Mouse (Mus musculus) lung, postnatal 0 days (tissue): ENCODE data around the gene Gm10837. TPM values are rescaled to one million over a fixed set of nuclear protein-coding genes. Genes with fewer than 3 reads are reported as not detected.

ENCODE experiments used
- ATAC-seq: fragments of 200-750 bp; cut with Nextera tagmentation; 2 replicates; pipeline ENCODE4 v1.8.0; 2017; ENCODE audit warnings: moderate library complexity
- DNase-seq: peaks from one replicate; pipeline ENCODE4 v3.0.0-alpha.2; 2016; ENCODE audit warnings: low spot score
- H3K27ac ChIP-seq: fragments of 300-500 bp; sonication (generic); 2 replicates; pipeline ENCODE4 v1.5.1; 2014; ENCODE audit warnings: antibody characterized with exemption, mild to moderate bottlenecking, low read length, mixed read lengths
- H3K27me3 ChIP-seq: fragments of 300-500 bp; sonication (generic); replicated peaks from 2 replicates; pipeline ENCODE4 v1.6.1; 2014; ENCODE audit warnings: low read length, mixed read lengths; ENCODE audit not compliant: insufficient read depth
- H3K36me3 ChIP-seq: fragments of 300-500 bp; sonication (generic); 2 replicates; pipeline ENCODE4 v1.6.1; 2014; ENCODE audit warnings: low read length, mixed read lengths; ENCODE audit not compliant: insufficient read depth
- H3K4me1 ChIP-seq: fragments of 300-500 bp; sonication (generic); 2 replicates; pipeline ENCODE4 v1.6.1; 2014; ENCODE audit warnings: antibody characterized with exemption, low read depth, low read length, mixed read lengths; ENCODE audit not compliant: insufficient read depth
- H3K4me2 ChIP-seq: fragments of 300-500 bp; sonication (generic); replicated peaks from 2 replicates; pipeline ENCODE4 v1.6.1; 2014; ENCODE audit warnings: low read depth, mild to moderate bottlenecking, low read length, moderate library complexity, mixed read lengths
- H3K4me3 ChIP-seq: fragments of 300-500 bp; sonication (generic); 2 replicates; pipeline ENCODE4 v1.5.1; 2014; ENCODE audit warnings: low read depth, low read length
- H3K9ac ChIP-seq: fragments of 300-500 bp; sonication (generic); replicated peaks from 2 replicates; pipeline ENCODE4 v1.6.1; 2014; ENCODE audit warnings: low read depth, mild to moderate bottlenecking
- H3K9me3 ChIP-seq: fragments of 300-500 bp; sonication (generic); 2 replicates; pipeline ENCODE4 v1.6.1; 2016; ENCODE audit warnings: low read length, mixed read lengths
- CTCF ChIP-seq: IDR thresholded peaks from 2 replicates; pipeline ENCODE4 v1.5.1; 2016; ENCODE audit warnings: antibody characterized with exemption, mild to moderate bottlenecking
- EP300 ChIP-seq: IDR thresholded peaks from 2 replicates; pipeline ENCODE4 v1.6.1; 2016; ENCODE audit warnings: antibody characterized with exemption, mild to moderate bottlenecking, control low read depth
- WGBS: fragments of 180-500 bp; shearing (Covaris S2); extraction: QIAGEN DNeasy Blood & Tissue Kit; methylation state at CpG from one replicate; pipeline ENCODE4 v1.1.7; 2014; 5-methylcytosine and 5-hydroxymethylcytosine counted together
- polyA plus RNA-seq: library from polyadenylated mRNA; unstranded; fragments of >200 nt; fragmentation: Nextera tagmentation; extraction: Ambion mirVana; gene quantifications from 2 replicates; pipeline ENCODE4 v1.2.1, GENCODE M21; 2015

Gene Gm10837
- polyA plus RNA-seq, 1 experiment from 2014 or later, result not detected

DNA sequence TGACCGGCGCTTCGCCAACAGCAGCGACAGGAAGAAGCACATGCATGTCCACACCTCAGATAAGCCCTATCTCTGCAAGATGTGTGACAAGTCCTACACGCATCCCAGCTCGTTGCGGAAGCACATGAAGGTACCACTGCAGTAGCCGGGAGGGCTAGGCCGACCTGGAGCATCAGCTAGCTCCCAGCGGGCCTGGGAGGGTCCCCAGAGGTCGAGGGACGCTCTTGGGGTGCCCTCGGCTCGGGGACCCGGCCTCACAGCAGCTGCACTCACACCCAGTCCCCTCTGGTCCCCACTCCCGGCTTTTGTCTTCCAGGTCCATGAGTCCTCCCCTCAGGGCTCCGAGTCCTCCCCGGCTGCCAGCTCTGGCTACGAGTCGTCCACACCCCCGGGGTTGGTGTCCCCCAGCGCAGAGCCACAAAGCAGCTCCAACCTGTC is 11.8 kb upstream of the Gm10837 start:
- peaks cover 81% of the 10 kb centered on the region for H3K27me3 ChIP-seq

DNA sequence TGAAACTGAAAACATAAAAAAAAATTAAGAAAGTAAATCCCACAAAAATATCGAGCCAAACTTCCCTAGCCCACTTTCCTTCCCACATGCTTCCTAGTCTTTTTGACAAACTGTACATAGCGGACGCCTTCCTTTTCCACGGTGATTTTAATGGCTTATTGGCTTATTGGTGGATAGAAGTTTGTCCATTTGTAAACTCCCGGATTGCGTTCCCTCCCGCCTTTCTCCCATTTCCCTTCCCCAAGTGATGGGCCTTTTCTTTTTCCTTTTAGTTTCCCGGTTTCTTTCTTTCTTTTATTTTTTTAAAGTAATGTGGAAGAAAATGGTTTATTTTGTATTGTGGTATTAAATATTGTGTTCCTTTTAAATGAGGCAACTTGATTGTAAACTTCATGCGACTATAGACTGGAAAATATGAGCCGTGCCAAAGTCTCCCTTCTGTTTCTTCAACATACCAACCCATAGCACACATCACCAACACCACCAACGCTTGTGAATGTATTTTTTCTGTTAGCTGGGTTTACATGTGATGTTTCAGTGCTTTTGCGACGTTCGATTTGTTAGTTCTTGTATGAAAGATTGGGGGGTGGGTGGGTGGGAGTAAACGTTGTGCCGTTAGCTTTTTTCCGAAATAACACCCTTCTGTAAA is 10.8 kb upstream of the Gm10837 start:
- 21% methylated on average over 17 of the region's 17 CpGs for WGBS
- no peak overlapping the region for H3K9ac ChIP-seq
- DNase-seq, result no peak

More for the DNA sequence above, 11.8 kb upstream of the Gm10837 start:
- ATAC-seq, result no peak
- H3K4me2 ChIP-seq, result no peak overlapping the region
- TF ChIP-seq EP300 (no peak), CTCF (no peak)
- 0% methylated on average over 21 of the region's 22 CpGs for WGBS
- peaks cover 7% of the 10 kb centered on the region for H3K4me1 ChIP-seq
- no peak for DNase-seq
- no peaks in the 10 kb centered on the region for H3K9me3 ChIP-seq
- H3K36me3 ChIP-seq, result no peaks in the 10 kb centered on the region
- H3K9ac ChIP-seq, result no peak overlapping the region
- no peak overlapping the region for H3K4me3 ChIP-seq
- no peak overlapping the region for H3K27ac ChIP-seq

DNA sequence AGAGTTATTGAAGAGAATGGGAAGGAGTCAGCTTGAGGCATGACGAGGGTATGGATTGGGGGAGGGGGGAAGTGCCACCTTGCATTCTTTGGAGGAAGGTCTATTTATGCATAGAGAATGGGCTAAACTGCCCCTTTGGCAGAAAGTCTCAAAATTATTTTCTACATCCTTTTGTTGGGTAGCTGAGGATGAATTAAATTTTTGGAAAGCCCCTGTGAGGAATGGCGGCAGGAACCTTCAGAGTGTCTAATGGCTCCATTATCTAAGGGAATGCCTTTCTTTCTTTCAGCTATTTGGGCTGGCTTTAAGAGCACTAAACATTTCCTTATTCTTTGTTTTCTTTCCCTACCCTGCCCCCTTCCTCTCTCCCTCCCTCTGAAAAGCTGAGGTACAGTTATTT is 10.0 kb upstream of the Gm10837 start:
- Histone ChIP-seq H3K9ac (no peak overlapping the region), H3K4me1 (peaks cover 6% of the 10 kb centered on the region), H3K4me2 (no peak overlapping the region), H3K36me3 (no peaks in the 10 kb centered on the region), H3K27me3 (peaks cover 82% of the 10 kb centered on the region), H3K9me3 (no peaks in the 10 kb centered on the region), H3K4me3 (no peak overlapping the region), H3K27ac (no peak overlapping the region)
- TF ChIP-seq EP300, result no peak
- no peak for TF ChIP-seq CTCF
- WGBS, result 9% methylated on average over 2 of the region's 2 CpGs
- DNase-seq, result no peak
- ATAC-seq, result no peak

More for the DNA sequence above, 10.8 kb upstream of the Gm10837 start:
- no peak for ATAC-seq
- H3K27me3 ChIP-seq, result peaks cover 82% of the 10 kb centered on the region
- no peak overlapping the region for H3K4me2 ChIP-seq
- no peak overlapping the region for H3K27ac ChIP-seq
- no peak overlapping the region for H3K4me3 ChIP-seq
- peaks cover 7% of the 10 kb centered on the region for H3K4me1 ChIP-seq
- H3K36me3 ChIP-seq, result no peaks in the 10 kb centered on the region
- TF ChIP-seq EP300, result no peak
- no peak for TF ChIP-seq CTCF
- no peaks in the 10 kb centered on the region for H3K9me3 ChIP-seq

DNA sequence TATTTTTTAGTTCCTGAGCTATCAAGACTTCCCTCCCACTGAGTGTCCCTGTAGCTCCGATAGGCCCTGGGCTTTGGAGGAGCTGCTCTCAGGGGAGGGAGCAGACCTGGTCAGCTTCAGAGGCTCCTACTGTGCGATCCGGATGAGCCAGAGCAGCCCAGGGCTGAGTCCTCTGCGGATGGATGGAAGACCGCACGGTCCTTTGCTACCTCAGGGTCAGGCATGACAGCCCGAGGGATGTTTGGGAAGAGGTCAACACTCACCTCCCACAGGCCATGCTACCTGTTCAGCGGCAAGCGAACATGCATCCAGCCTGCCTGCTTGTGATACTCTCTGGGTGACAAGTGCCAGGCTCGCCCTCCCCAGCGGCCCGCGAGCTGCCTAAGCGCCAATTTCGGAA is 9.2 kb upstream of the Gm10837 start:
- TF ChIP-seq EP300, result no peak
- no peak for TF ChIP-seq CTCF
- 3% methylated on average over 15 of the region's 15 CpGs for WGBS
- H3K9ac ChIP-seq, result no peak overlapping the region
- no peak overlapping the region for H3K4me3 ChIP-seq
- no peaks in the 10 kb centered on the region for H3K4me1 ChIP-seq
- H3K4me2 ChIP-seq, result no peak overlapping the region
- no peak for DNase-seq
- peaks cover 81% of the 10 kb centered on the region for H3K27me3 ChIP-seq
- no peaks in the 10 kb centered on the region for H3K36me3 ChIP-seq
- ATAC-seq, result no peak
- H3K9me3 ChIP-seq, result no peaks in the 10 kb centered on the region
- no peak overlapping the region for H3K27ac ChIP-seq

DNA sequence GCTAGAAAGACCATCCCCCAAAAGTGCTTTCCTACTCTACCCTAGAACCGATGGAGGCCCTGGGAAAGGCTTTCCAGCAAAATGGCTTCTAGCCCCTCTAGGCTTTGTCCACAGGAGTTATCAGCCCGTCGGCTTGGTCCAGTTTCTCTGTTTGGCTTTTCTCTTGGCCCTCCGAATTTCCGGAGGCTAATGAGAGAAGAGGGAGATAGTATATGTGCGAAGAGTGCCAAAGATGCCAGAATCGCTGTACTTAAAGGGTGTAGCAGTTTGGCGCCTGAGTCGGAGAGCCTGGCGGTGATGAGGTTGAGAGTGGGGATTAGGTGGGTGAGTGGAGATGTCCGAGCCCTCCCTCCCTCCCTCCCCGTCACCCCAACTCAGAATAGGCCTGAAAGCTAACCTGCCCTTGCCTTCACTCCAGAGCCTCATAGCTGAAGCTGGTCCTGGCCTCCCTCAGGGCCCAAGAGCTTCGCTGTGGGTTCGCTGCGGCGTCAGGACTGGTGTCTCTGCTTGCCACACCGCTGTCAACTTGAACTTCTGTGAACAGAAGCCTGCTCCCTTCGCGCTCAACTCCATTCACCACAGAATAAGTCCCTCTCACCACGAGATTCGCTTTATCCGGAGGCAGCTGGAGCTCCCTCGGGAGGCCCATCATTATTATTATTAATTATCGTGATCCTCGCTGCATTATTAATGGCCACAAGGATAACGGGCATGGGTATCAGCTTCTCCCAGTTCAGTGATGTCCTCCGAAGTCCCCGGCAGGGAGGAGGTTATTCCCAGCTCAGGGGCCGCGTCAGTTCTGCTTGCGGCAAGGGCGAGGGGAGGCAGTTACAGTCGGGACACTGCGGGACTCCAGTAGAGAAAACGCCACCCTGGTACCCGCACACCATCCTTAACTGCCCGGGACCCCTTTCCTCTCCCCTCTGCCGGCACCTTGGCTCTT is 8.0 kb upstream of the Gm10837 start:
- no peaks in the 10 kb centered on the region for H3K4me1 ChIP-seq
- no peak overlapping the region for H3K27ac ChIP-seq
- WGBS, result 2% methylated on average over 38 of the region's 38 CpGs
- ATAC-seq (no peak), DNase-seq (no peak)
- H3K27me3 ChIP-seq, result peaks cover 76% of the 10 kb centered on the region
- no peak overlapping the region for H3K9ac ChIP-seq
- TF ChIP-seq EP300, result no peak
- no peak for TF ChIP-seq CTCF
- no peak overlapping the region for H3K4me2 ChIP-seq
- H3K9me3 ChIP-seq, result no peaks in the 10 kb centered on the region
- no peak overlapping the region for H3K4me3 ChIP-seq
- H3K36me3 ChIP-seq, result no peaks in the 10 kb centered on the region

DNA sequence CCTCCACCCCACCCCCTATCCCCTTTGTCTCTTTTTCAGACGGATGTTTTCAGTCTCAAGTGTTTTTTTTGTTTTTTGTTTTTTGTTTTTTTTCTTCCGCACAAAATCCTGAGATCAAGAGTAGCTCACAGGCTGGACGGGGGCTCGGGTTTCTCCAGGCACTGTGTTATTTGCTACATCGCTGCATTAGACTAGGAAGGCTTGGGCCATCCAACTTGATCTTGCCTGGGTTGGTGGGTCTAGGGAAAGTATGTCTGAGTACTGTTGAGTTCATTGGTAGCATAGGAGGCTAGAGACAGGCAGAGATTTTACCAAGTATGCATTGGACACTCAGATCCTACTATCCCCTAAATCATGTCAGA is 7.4 kb upstream of the Gm10837 start:
- Histone ChIP-seq H3K4me3 (no peak overlapping the region), H3K27me3 (peaks cover 76% of the 10 kb centered on the region), H3K27ac (no peak overlapping the region), H3K4me1 (no peaks in the 10 kb centered on the region), H3K36me3 (no peaks in the 10 kb centered on the region), H3K4me2 (no peak overlapping the region), H3K9me3 (no peaks in the 10 kb centered on the region), H3K9ac (no peak overlapping the region)
- TF ChIP-seq CTCF (no peak), EP300 (no peak)
- no peak for DNase-seq
- ATAC-seq, result no peak
- WGBS, result 6% methylated on average over 5 of the region's 5 CpGs
